In genomic region chr1:90634205-90634745, GRCm38 (mm10) we compare ENCODE assay signal across 24 mouse cellular contexts. TPM values are rescaled to one million over a fixed set of nuclear protein-coding genes. Genes with fewer than 3 reads are reported as not detected.
DNase-seq lines count a peak whose midpoint lies in the region; ATAC-seq and TF ChIP-seq lines count a peak whose summit lies in the region.
"Had no signal": no experiment of that assay in that cellular context is flagged by ENCODE, and none has a peak within 500 bp of the region (broad histone marks: within the 10 kb centered on the region; RNA-seq: fewer than 3 reads in every experiment).

No protein-coding gene starts in this region.

- H3K79me2 ChIP-seq in myocyte (ENCODE audit: control insufficient read depth, insufficient read depth) = no peaks in the 10 kb centered on the region

- H3K9me3 ChIP-seq in lung, postnatal 0 days (ENCODE audit: low read length) = no peaks in the 10 kb centered on the region
- no peaks in the 10 kb centered on the region for H3K9me3 ChIP-seq in stomach, embryonic 16.5 days (replicated peaks; ENCODE audit: control insufficient read depth, low read length)
- H3K9me3 ChIP-seq: embryonic facial prominence, embryonic 10.5 days; embryonic facial prominence, embryonic 13.5 days; forebrain, embryonic 12.5 days; forebrain, embryonic 15.5 days; heart, embryonic 10.5 days; hindbrain, embryonic 12.5 days; hindbrain, embryonic 15.5 days had no signal

- 35% methylated on average over 3 of the region's 3 CpGs for WGBS in lung, postnatal 0 days
- 60% methylated on average over 3 of the region's 3 CpGs for WGBS in lung, adult 2 months
- 45% methylated on average over 3 of the region's 3 CpGs for WGBS in stomach, embryonic 16.5 days

- peak; percentile 36; the same call in 1 of the 2 replicates for ATAC-seq in lung, postnatal 0 days
- ATAC-seq in stomach, embryonic 16.5 days (ENCODE audit: insufficient read depth, low FRiP score) = peak; percentile 51
- ATAC-seq: activated CD4-positive, CD25-positive, alpha-beta regulatory T cell, adult 4 months; forebrain, embryonic 15.5 days had no signal

- TF ChIP-seq EP300 in lung, postnatal 0 days (IDR thresholded peaks at IDR 0.05) = no peak

- no peak overlapping the region for H3K9ac ChIP-seq in lung, postnatal 0 days (replicated peaks; ENCODE audit: low read depth)
- H3K9ac ChIP-seq in stomach, embryonic 16.5 days (ENCODE audit: low read length) = no peak overlapping the region
- H3K9ac ChIP-seq: embryonic facial prominence, embryonic 13.5 days; forebrain, embryonic 12.5 days; forebrain, embryonic 15.5 days; hindbrain, embryonic 12.5 days; hindbrain, embryonic 15.5 days had no signal

- H3K36me3 ChIP-seq in lung, postnatal 0 days (ENCODE audit: insufficient read depth, low read length) = no peaks in the 10 kb centered on the region
- no peaks in the 10 kb centered on the region for H3K36me3 ChIP-seq in myocyte (ENCODE audit: control insufficient read depth, insufficient read depth)
- H3K36me3 ChIP-seq in stomach, embryonic 16.5 days (ENCODE audit: control insufficient read depth, insufficient read depth, low read length) = no peaks in the 10 kb centered on the region
- H3K36me3 ChIP-seq: embryonic facial prominence, embryonic 10.5 days; embryonic facial prominence, embryonic 13.5 days; forebrain, embryonic 12.5 days; forebrain, embryonic 15.5 days; heart, embryonic 10.5 days; hindbrain, embryonic 12.5 days; hindbrain, embryonic 15.5 days had no signal

- no peak overlapping the region for H3K4me2 ChIP-seq in lung, postnatal 0 days (replicated peaks; ENCODE audit: low read depth, low read length)
- H3K4me2 ChIP-seq in myocyte (ENCODE audit: low read depth) = peak overlapping the region; percentile 50
- H3K4me2 ChIP-seq in stomach, embryonic 16.5 days (ENCODE audit: low read depth, low read length) = no peak overlapping the region
- H3K4me2 ChIP-seq: embryonic facial prominence, embryonic 13.5 days; forebrain, embryonic 12.5 days; forebrain, embryonic 15.5 days; hindbrain, embryonic 12.5 days; hindbrain, embryonic 15.5 days had no signal

- no peaks in the 10 kb centered on the region for H3K27me3 ChIP-seq in lung, postnatal 0 days (replicated peaks; ENCODE audit: insufficient read depth, low read length)
- no peaks in the 10 kb centered on the region for H3K27me3 ChIP-seq in myocyte (ENCODE audit: control insufficient read depth, insufficient read depth, insufficient read length)
- no peaks in the 10 kb centered on the region for H3K27me3 ChIP-seq in stomach, embryonic 16.5 days (ENCODE audit: control insufficient read depth, insufficient read depth, low read length)
- H3K27me3 ChIP-seq: embryonic facial prominence, embryonic 13.5 days; forebrain, embryonic 15.5 days; hindbrain, embryonic 12.5 days; hindbrain, embryonic 15.5 days had no signal

- TF ChIP-seq CTCF in lung, postnatal 0 days (IDR thresholded peaks at IDR 0.05) = no peak
- no peak for TF ChIP-seq CTCF in lung, adult 2 months (IDR thresholded peaks at IDR 0.05; ENCODE audit: insufficient read depth, low read length)

- H3K4me3 ChIP-seq in lung, postnatal 0 days (ENCODE audit: low read depth, low read length) = no peak overlapping the region
- no peak overlapping the region for H3K4me3 ChIP-seq in lung, adult 2 months (replicated peaks; ENCODE audit: extremely low read depth, low read depth, low read length)
- no peak overlapping the region for H3K4me3 ChIP-seq in myocyte
- no peak overlapping the region for H3K4me3 ChIP-seq in stomach, embryonic 16.5 days (replicated peaks; ENCODE audit: low read length)
- H3K4me3 ChIP-seq: embryonic facial prominence, embryonic 10.5 days; embryonic facial prominence, embryonic 13.5 days; erythroblast, embryonic 14.5 days; forebrain, embryonic 12.5 days; forebrain, embryonic 15.5 days; heart, adult 2 months; heart, embryonic 10.5 days; hindbrain, embryonic 12.5 days; hindbrain, embryonic 15.5 days had no signal

- no peak overlapping the region for H3ac ChIP-seq in myocyte (ENCODE audit: control insufficient read depth, insufficient read length)

- no peak for TF ChIP-seq POLR2A in lung, adult 2 months (IDR thresholded peaks at IDR 0.05; ENCODE audit: borderline replicate concordance, extremely low read depth, low read depth, low read length)
- TF ChIP-seq POLR2A in myocyte (IDR thresholded peaks at IDR 0.05; ENCODE audit: insufficient read length, low read depth) = no peak

- no peaks in the 10 kb centered on the region for H3K4me1 ChIP-seq in lung, postnatal 0 days (ENCODE audit: insufficient read depth, low read depth, low read length)
- H3K4me1 ChIP-seq in lung, adult 2 months (ENCODE audit: control insufficient read depth, insufficient read depth, low read length) = no peaks in the 10 kb centered on the region
- peaks cover 3% of the 10 kb centered on the region; the same call in 1 of the 2 replicates for H3K4me1 ChIP-seq in stomach, embryonic 16.5 days (ENCODE audit: control insufficient read depth, insufficient read depth, low read length)
- H3K4me1 ChIP-seq: forebrain, embryonic 12.5 days; forebrain, embryonic 15.5 days; hindbrain, embryonic 12.5 days; hindbrain, embryonic 15.5 days had no signal

- DNase-seq in lung, postnatal 0 days (ENCODE audit: low spot score) = peak; percentile 47
- DNase-seq in lung, adult 2 months = no peak
- DNase-seq in 3134 (ENCODE audit: extremely low read depth, insufficient read length, low spot score) (peak; percentile 64), adipocyte (ENCODE audit: low spot score) (no peak)
- DNase-seq in kidney, postnatal 4 days = no peak
- DNase-seq: cerebellum, adult 11 months; cerebellum, adult 2 months; cerebellum, adult 9-11 months; cerebellum, postnatal 36 days; embryo, embryonic 11 days; gastrocnemius, postnatal 10 days; gastrocnemius, postnatal 36 days; heart, adult 2 months had no signal

- H3K27ac ChIP-seq in lung, postnatal 0 days (ENCODE audit: low read length) = no peak overlapping the region
- H3K27ac ChIP-seq in stomach, embryonic 16.5 days (ENCODE audit: low read length) = no peak overlapping the region
- H3K27ac ChIP-seq: embryonic facial prominence, embryonic 10.5 days; embryonic facial prominence, embryonic 13.5 days; forebrain, embryonic 12.5 days; forebrain, embryonic 15.5 days; heart, adult 2 months; heart, embryonic 10.5 days; hindbrain, embryonic 12.5 days; hindbrain, embryonic 15.5 days had no signal

TF ChIP-seq in myocyte, 11 proteins besides CTCF, POLR2A, EP300 and RAD21:
- peak in 1 of 3 experiments; percentile 33 for TF ChIP-seq MYOG (IDR thresholded peaks at IDR 0.05; ENCODE audit: control insufficient read depth in 1 of 3, insufficient read depth in 1 of 3, insufficient read length in 2 of 3, low read depth in 2 of 3)
- no peak for TF ChIP-seq TCF12 (IDR thresholded peaks at IDR 0.05; ENCODE audit: insufficient read depth, poor library complexity, severe bottlenecking)
TF ChIP-seq in myocyte: peak in this region for 1.

RNA-seq across cellular contexts. Expression of gene Cops8, which starts 31.5 kb away (rescaled TPM):
- 79.7 and 93.3 TPM in 2 replicates for polyA plus RNA-seq in lung, postnatal 0 days (2015; fragmentation: Nextera tagmentation; extraction: Ambion mirVana)
- 39.8 and 58.0 TPM in 2 replicates for polyA plus RNA-seq in lung, adult 2 months (2012; rRNA removed)
- 98.1 TPM for polyA plus RNA-seq in myocyte (2012; fragmentation: generic; extraction: Trizol)
- 123 and 138 TPM in 2 replicates for polyA plus RNA-seq in stomach, embryonic 16.5 days (2015; fragmentation: Nextera tagmentation; extraction: Ambion mirVana)

Comparison
In these comparisons a context has a peak if more than half of its experiments do, and no peak if none do; other contexts are left out.
1. DNase-seq: peak in lung, postnatal 0 days (single experiment) and 3134 (single experiment); none in lung, adult 2 months (single experiment), kidney, postnatal 4 days (0 of 2) and adipocyte (single experiment).